Mouse (Mus musculus): ENCODE measurements at regions not wholly inside any gene's neighbourhood (a gene's known extent, or its start where the extent isn't known, plus 50 kb on each side); places are given as distances from the start of the nearest gene placed in this dataset.

GRCm38 (mm10) chr6:11762912-11763311, 144.4 kb downstream of the Ndufa4 start:
- no peak for TF ChIP-seq CTCF (IDR thresholded peaks at IDR 0.05; ENCODE audit: low read depth, low read length)
- no peak for TF ChIP-seq EP300 (IDR thresholded peaks at IDR 0.05; ENCODE audit: insufficient read depth, low read depth, low read length)
- TF ChIP-seq POLR2A (IDR thresholded peaks at IDR 0.05; ENCODE audit: insufficient read depth, low read length), result no peak

Measured in ES-Bruce4 (cell line).